Mouse (Mus musculus): ENCODE results near the gene Selenos.

The Selenos gene

GRCm38 (mm10) chr7:66120702-66121396 lies 41.4 kb downstream of the Selenos start:
- DNase-seq, result no peak

GRCm38 (mm10) chr7:66124551-66124968 lies 45.1 kb downstream of the Selenos start:
- no peak for DNase-seq

GRCm38 (mm10) chr7:66125368-66125767 lies 45.9 kb downstream of the Selenos start:
- DNase-seq, result no peak

- no peak for DNase-seq
Measured at GRCm38 (mm10) chr7:66127951-66128645, 48.6 kb downstream of the Selenos start.

- no peak for DNase-seq
Measured at GRCm38 (mm10) chr7:66128857-66129256, 49.4 kb downstream of the Selenos start.

GRCm38 (mm10) chr7:66130296-66130695 lies 50.8 kb downstream of the Selenos start:
- DNase-seq, result no peak

GRCm38 (mm10) chr7:66131776-66132421 lies 52.5 kb downstream of the Selenos start:
- no peak for DNase-seq

- DNase-seq, result no peak
Measured at GRCm38 (mm10) chr7:66134154-66134553, 54.7 kb downstream of the Selenos start.

GRCm38 (mm10) chr7:66135644-66136043 lies 56.2 kb downstream of the Selenos start:
- DNase-seq, result no peak

GRCm38 (mm10) chr7:66136187-66136586 lies 56.7 kb downstream of the Selenos start:
- no peak for DNase-seq

GRCm38 (mm10) chr7:66137309-66137708 lies 57.9 kb downstream of the Selenos start:
- no peak for DNase-seq

- no peak for DNase-seq
Measured at GRCm38 (mm10) chr7:66138301-66138700, 58.9 kb downstream of the Selenos start.

- DNase-seq, result no peak
Measured at GRCm38 (mm10) chr7:66138878-66139277, 59.4 kb downstream of the Selenos start.

All from cerebellum, adult 9-11 months (tissue).